Mouse (Mus musculus): ENCODE results near the gene Nxn. TPM values are rescaled to one million over a fixed set of nuclear protein-coding genes. Genes with fewer than 3 reads are reported as not detected.

Nxn gene
- polyA plus RNA-seq, 1 experiment from 2014 or later = 26.0 TPM

- 55% methylated on average over 4 of the region's 4 CpGs for WGBS
- DNase-seq (ENCODE audit: low spot score) = no peak
- Histone ChIP-seq H3K4me1 (replicated peaks; ENCODE audit: insufficient read depth, low read length) (peaks cover 14% of the 10 kb centered on the region), H3K9ac (ENCODE audit: low read depth, low read length) (no peak overlapping the region), H3K4me3 (replicated peaks; ENCODE audit: low read depth, low read length) (no peak overlapping the region), H3K27ac (no peak overlapping the region), H3K27me3 (ENCODE audit: insufficient read depth, low read length) (no peaks in the 10 kb centered on the region), H3K4me2 (ENCODE audit: low read length) (no peak overlapping the region), H3K9me3 (replicated peaks; ENCODE audit: low read length) (no peaks in the 10 kb centered on the region), H3K36me3 (ENCODE audit: insufficient read depth, low read length) (no peaks in the 10 kb centered on the region)
- no peak for TF ChIP-seq CTCF (IDR thresholded peaks at IDR 0.05; ENCODE audit: low read depth)
- no peak for ATAC-seq (replicated peaks; ENCODE audit: low FRiP score, low read depth)
These were observed 37.5 kb downstream of the Nxn start for GRCm38 (mm10) chr11:76361422-76361821.

- H3K9me3 ChIP-seq (replicated peaks; ENCODE audit: low read length) = no peaks in the 10 kb centered on the region
- no peak overlapping the region for H3K4me3 ChIP-seq (replicated peaks; ENCODE audit: low read depth, low read length)
- ATAC-seq (replicated peaks; ENCODE audit: low FRiP score, low read depth) = no peak
- peaks cover 18% of the 10 kb centered on the region for H3K4me1 ChIP-seq (replicated peaks; ENCODE audit: insufficient read depth, low read length)
- no peak for DNase-seq (ENCODE audit: low spot score)
- no peak overlapping the region for H3K9ac ChIP-seq (ENCODE audit: low read depth, low read length)
- no peak for TF ChIP-seq CTCF (IDR thresholded peaks at IDR 0.05; ENCODE audit: low read depth)
- peak overlapping the region; percentile 31 for H3K27ac ChIP-seq
- H3K4me2 ChIP-seq (ENCODE audit: low read length) = no peak overlapping the region
- WGBS = 76% methylated on average over 6 of the region's 6 CpGs
- no peaks in the 10 kb centered on the region for H3K36me3 ChIP-seq (ENCODE audit: insufficient read depth, low read length)
- no peaks in the 10 kb centered on the region for H3K27me3 ChIP-seq (ENCODE audit: insufficient read depth, low read length)
These were observed 38.7 kb downstream of the Nxn start for GRCm38 (mm10) chr11:76360255-76360654.

GRCm38 (mm10) chr11:76358628-76359320 is 40.2 kb downstream of the Nxn start:
- no peak overlapping the region for H3K4me3 ChIP-seq (replicated peaks; ENCODE audit: low read depth, low read length)
- H3K27me3 ChIP-seq (ENCODE audit: insufficient read depth, low read length) = no peaks in the 10 kb centered on the region
- no peak overlapping the region for H3K4me2 ChIP-seq (ENCODE audit: low read length)
- ATAC-seq (replicated peaks; ENCODE audit: low FRiP score, low read depth) (no peak), DNase-seq (ENCODE audit: low spot score) (peak; percentile 46)
- no peak overlapping the region for H3K9ac ChIP-seq (ENCODE audit: low read depth, low read length)
- H3K9me3 ChIP-seq (replicated peaks; ENCODE audit: low read length) = no peaks in the 10 kb centered on the region
- H3K36me3 ChIP-seq (ENCODE audit: insufficient read depth, low read length) = no peaks in the 10 kb centered on the region
- H3K4me1 ChIP-seq (replicated peaks; ENCODE audit: insufficient read depth, low read length) = peaks cover 21% of the 10 kb centered on the region
- TF ChIP-seq CTCF (IDR thresholded peaks at IDR 0.05; ENCODE audit: low read depth) = no peak
- H3K27ac ChIP-seq = 0 out of 2 replicates have a peak overlapping the region, but pooled peaks have one; percentile 42
- 64% methylated on average over 14 of the region's 14 CpGs for WGBS

- DNase-seq (ENCODE audit: low spot score) (no peak), ATAC-seq (replicated peaks; ENCODE audit: low FRiP score, low read depth) (no peak)
- H3K4me1 ChIP-seq (replicated peaks; ENCODE audit: insufficient read depth, low read length) = peaks cover 17% of the 10 kb centered on the region; the same call in 1 of the 2 replicates
- no peak overlapping the region for H3K9ac ChIP-seq (ENCODE audit: low read depth, low read length)
- no peaks in the 10 kb centered on the region for H3K27me3 ChIP-seq (ENCODE audit: insufficient read depth, low read length)
- 84% methylated on average over 12 of the region's 12 CpGs for WGBS
- no peak overlapping the region for H3K4me2 ChIP-seq (ENCODE audit: low read length)
- H3K36me3 ChIP-seq (ENCODE audit: insufficient read depth, low read length) = no peaks in the 10 kb centered on the region
- no peak overlapping the region for H3K4me3 ChIP-seq (replicated peaks; ENCODE audit: low read depth, low read length)
- TF ChIP-seq CTCF (IDR thresholded peaks at IDR 0.05; ENCODE audit: low read depth) = no peak
- H3K9me3 ChIP-seq (replicated peaks; ENCODE audit: low read length) = no peaks in the 10 kb centered on the region
- H3K27ac ChIP-seq = no peak overlapping the region
These were observed 41.5 kb downstream of the Nxn start for GRCm38 (mm10) chr11:76357464-76357863.

- DNase-seq (ENCODE audit: low spot score) = no peak
- no peak overlapping the region for H3K27ac ChIP-seq
- H3K36me3 ChIP-seq (ENCODE audit: insufficient read depth, low read length) = no peaks in the 10 kb centered on the region
- no peak overlapping the region for H3K9ac ChIP-seq (ENCODE audit: low read depth, low read length)
- 79% methylated on average over 11 of the region's 11 CpGs for WGBS
- H3K4me3 ChIP-seq (replicated peaks; ENCODE audit: low read depth, low read length) = no peak overlapping the region
- H3K27me3 ChIP-seq (ENCODE audit: insufficient read depth, low read length) = no peaks in the 10 kb centered on the region
- H3K9me3 ChIP-seq (replicated peaks; ENCODE audit: low read length) = no peaks in the 10 kb centered on the region
- no peak for ATAC-seq (replicated peaks; ENCODE audit: low FRiP score, low read depth)
- H3K4me2 ChIP-seq (ENCODE audit: low read length) = no peak overlapping the region
- no peak for TF ChIP-seq CTCF (IDR thresholded peaks at IDR 0.05; ENCODE audit: low read depth)
- peaks cover 30% of the 10 kb centered on the region; the same call in 1 of the 2 replicates for H3K4me1 ChIP-seq (replicated peaks; ENCODE audit: insufficient read depth, low read length)
These were observed 42.8 kb downstream of the Nxn start for GRCm38 (mm10) chr11:76356091-76356490.

- no peaks in the 10 kb centered on the region for H3K36me3 ChIP-seq (ENCODE audit: insufficient read depth, low read length)
- peaks cover 33% of the 10 kb centered on the region; the same call in 1 of the 2 replicates for H3K4me1 ChIP-seq (replicated peaks; ENCODE audit: insufficient read depth, low read length)
- no peak overlapping the region for H3K9ac ChIP-seq (ENCODE audit: low read depth, low read length)
- H3K4me2 ChIP-seq (ENCODE audit: low read length) = no peak overlapping the region
- ATAC-seq (replicated peaks; ENCODE audit: low FRiP score, low read depth) (peak; percentile 73), DNase-seq (ENCODE audit: low spot score) (peak; percentile 60)
- H3K4me3 ChIP-seq (replicated peaks; ENCODE audit: low read depth, low read length) = no peak overlapping the region
- H3K27ac ChIP-seq = no peak overlapping the region; the same call in 1 of the 2 replicates
- no peaks in the 10 kb centered on the region for H3K27me3 ChIP-seq (ENCODE audit: insufficient read depth, low read length)
- H3K9me3 ChIP-seq (replicated peaks; ENCODE audit: low read length) = no peaks in the 10 kb centered on the region
- WGBS = 44% methylated on average over 6 of the region's 6 CpGs
- TF ChIP-seq CTCF (IDR thresholded peaks at IDR 0.05; ENCODE audit: low read depth) = no peak
These were observed 43.5 kb downstream of the Nxn start for GRCm38 (mm10) chr11:76355425-76355824.
